Mouse (Mus musculus) thymus, adult 2 months (tissue): ENCODE results near the gene Ankrd44. TPM values are rescaled to one million over a fixed set of nuclear protein-coding genes. Genes with fewer than 3 reads are reported as not detected.
A peak's percentile ranks its signal among the peaks of the same experiment; 100 is the strongest.

Experiments used
- DNase-seq: peaks from one replicate; pipeline ENCODE4 v3.0.0; 2021
- H3K27ac ChIP-seq: fragments of 200-500 bp; 2 replicates; pipeline ENCODE4 v1.5.1; 2012; ENCODE audit warnings: low read length, control low read depth; ENCODE audit not compliant: control insufficient read depth, insufficient read depth
- H3K27me3 ChIP-seq: fragments of 200-500 bp; 2 replicates; pipeline ENCODE4 v1.6.1; 2012; ENCODE audit warnings: mild to moderate bottlenecking, low read length, moderate library complexity, mixed read lengths; ENCODE audit not compliant: control insufficient read depth, insufficient read depth
- H3K36me3 ChIP-seq: fragments of 200-500 bp; 2 replicates; pipeline ENCODE4 v1.6.1; 2012; ENCODE audit warnings: mild to moderate bottlenecking, low read length, moderate library complexity; ENCODE audit not compliant: control insufficient read depth, insufficient read depth
- H3K4me1 ChIP-seq: fragments of 200-500 bp; replicated peaks from 2 replicates; pipeline ENCODE4 v1.6.1; 2012; ENCODE audit warnings: low read length; ENCODE audit not compliant: control insufficient read depth, insufficient read depth
- H3K4me3 ChIP-seq: fragments of 200-500 bp; 2 replicates; pipeline ENCODE4 v1.5.1; 2012; ENCODE audit warnings: mild to moderate bottlenecking, low read length, control low read depth, moderate library complexity; ENCODE audit not compliant: control insufficient read depth, insufficient read depth
- CTCF ChIP-seq: fragments of 200-500 bp; IDR thresholded peaks from 2 replicates; pipeline ENCODE4 v1.5.1; 2012; ENCODE audit warnings: mild to moderate bottlenecking, control low read depth, low read length, moderate library complexity, borderline replicate concordance; ENCODE audit not compliant: control insufficient read depth, poor library complexity, insufficient read depth; ENCODE audit errors: extremely low read depth
- POLR2A ChIP-seq: fragments of 200-500 bp; IDR thresholded peaks from 2 replicates; pipeline ENCODE4 v1.6.1; 2012; ENCODE audit warnings: mild to moderate bottlenecking, low read length, control low read depth, moderate library complexity; ENCODE audit not compliant: control insufficient read depth, poor library complexity, insufficient read depth; ENCODE audit errors: extremely low read depth
- WGBS: fragments of 180-500 bp; shearing (Covaris S2); methylation state at CpG from one replicate; pipeline ENCODE4 v1.1.7; 2018; 5-methylcytosine and 5-hydroxymethylcytosine counted together
- polyA plus RNA-seq: library from polyadenylated mRNA; depleted of rRNA; stranded (reverse); fragments of >200 nt; gene quantifications from 2 replicates; pipeline ENCODE4 v1.2.3, GENCODE M21; 2012

Gene Ankrd44
- polyA plus RNA-seq, 1 experiment: 92.9 TPM

DNA sequence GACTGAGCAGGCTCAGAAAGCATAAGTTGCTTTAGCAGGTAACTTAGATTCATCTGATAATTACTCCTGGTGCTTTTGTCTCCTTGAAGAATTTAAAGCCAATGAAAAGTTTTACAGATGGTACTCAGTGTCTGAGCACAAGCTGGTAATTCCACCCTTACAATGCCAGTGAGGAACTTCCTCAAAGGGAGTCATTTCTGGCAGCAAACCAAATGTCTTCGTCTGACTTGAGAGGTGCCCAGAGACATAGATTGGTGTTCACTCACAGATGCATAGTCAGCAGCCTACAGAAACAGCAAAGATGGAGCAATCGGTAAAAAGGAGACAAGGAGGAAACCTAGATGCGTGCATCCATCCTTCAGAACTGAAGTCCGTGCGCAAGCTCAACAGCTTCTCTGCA lies 7.5 kb upstream of the Ankrd44 start:
- no peak for TF ChIP-seq POLR2A
- Histone ChIP-seq H3K4me3 (no peak overlapping the region), H3K27ac (no peak overlapping the region), H3K4me1 (no peaks in the 10 kb centered on the region), H3K36me3 (no peaks in the 10 kb centered on the region), H3K27me3 (no peaks in the 10 kb centered on the region)
- WGBS: 78% methylated on average over 5 of the region's 5 CpGs
- no peak for DNase-seq

DNA sequence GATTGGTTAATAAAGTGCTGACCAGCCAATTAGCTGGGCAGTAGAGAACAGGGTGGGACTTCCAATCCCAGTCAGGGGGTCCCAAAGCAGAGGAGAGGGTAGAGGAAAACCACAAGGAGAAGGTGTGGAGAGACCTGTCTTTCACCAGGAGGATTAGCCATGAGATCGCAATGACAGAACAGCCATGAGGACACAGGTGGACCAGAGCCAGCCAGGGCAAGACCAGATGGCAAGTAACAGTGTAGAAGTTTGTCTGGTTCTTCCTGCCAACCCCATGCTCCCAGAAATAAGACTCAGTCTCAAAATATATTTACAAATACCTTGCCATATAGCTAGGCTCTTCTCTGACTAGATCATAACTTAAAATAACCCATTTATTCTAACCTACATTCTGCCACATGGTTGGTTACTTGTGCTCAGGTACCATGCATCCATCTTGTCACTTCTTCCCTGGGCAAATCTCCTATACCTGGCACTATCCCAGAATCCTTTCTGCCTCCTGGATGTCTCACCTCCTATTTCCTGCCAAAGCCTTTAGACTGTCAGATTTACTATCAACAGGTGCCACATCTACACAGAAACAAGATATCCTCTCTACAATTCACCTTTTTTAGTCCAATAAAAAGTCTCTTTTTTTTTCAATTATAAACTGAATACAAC lies 6.4 kb upstream of the Ankrd44 start:
- H3K4me1 ChIP-seq: no peaks in the 10 kb centered on the region
- H3K27ac ChIP-seq: no peak overlapping the region
- no peak for DNase-seq
- no peaks in the 10 kb centered on the region for H3K27me3 ChIP-seq
- TF ChIP-seq CTCF (no peak), POLR2A (no peak)
- H3K36me3 ChIP-seq: no peaks in the 10 kb centered on the region
- no peak overlapping the region for H3K4me3 ChIP-seq
- WGBS: 100% methylated on average over 1 of the region's 1 CpGs

DNA sequence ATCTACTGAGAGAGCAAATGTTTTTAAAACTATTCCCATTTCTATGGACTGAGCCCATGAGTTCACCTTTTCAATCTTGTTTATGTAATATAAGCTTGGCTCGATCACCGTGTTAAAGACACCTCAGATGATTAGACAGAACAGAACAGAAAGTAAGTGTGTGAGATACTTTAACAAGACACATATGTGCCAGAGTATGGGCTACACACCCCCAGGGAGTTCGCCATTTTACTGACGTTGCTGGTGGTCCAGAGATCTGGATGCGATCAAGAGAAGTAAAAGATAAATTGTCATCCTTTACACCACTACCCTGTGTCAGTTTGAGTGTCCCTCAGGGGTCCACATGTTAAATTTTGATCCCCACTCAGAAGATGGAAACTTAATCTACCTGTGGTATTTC lies 5.0 kb upstream of the Ankrd44 start:
- no peak for TF ChIP-seq CTCF
- no peak for TF ChIP-seq POLR2A
- H3K36me3 ChIP-seq: no peaks in the 10 kb centered on the region
- H3K27ac ChIP-seq: no peak overlapping the region
- WGBS: 96% methylated on average over 5 of the region's 5 CpGs
- no peaks in the 10 kb centered on the region for H3K27me3 ChIP-seq
- H3K4me1 ChIP-seq: peaks cover 4% of the 10 kb centered on the region
- H3K4me3 ChIP-seq: no peak overlapping the region
- DNase-seq: no peak

DNA sequence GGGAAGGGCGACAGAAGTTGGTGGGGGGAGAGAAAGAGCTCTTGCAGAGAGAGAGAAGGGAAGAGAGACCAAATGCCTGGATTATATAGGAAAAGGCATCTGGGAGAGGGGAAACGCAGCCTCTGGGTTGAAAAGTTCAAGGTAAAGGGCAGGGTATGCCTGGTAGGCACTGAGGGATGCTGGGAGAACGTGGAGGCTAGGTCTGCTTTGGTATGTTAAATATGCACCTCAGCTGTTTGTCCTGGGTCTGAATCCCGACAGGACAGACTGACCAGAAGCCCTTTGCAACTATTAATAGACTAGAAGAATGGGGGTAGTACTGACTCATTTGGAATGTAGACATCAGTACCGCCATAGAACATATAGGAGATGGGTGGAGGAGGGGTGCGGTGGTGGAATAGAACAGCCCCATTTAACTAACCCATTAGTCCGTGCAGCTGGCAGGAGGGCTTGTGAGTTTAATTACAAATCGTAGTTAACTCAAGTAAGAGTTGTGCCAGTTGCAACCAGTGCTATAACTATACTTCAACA lies 4.5 kb upstream of the Ankrd44 start:
- Histone ChIP-seq H3K27ac (no peak overlapping the region), H3K4me3 (no peak overlapping the region), H3K4me1 (peaks cover 4% of the 10 kb centered on the region), H3K36me3 (no peaks in the 10 kb centered on the region), H3K27me3 (no peaks in the 10 kb centered on the region)
- WGBS: 94% methylated on average over 8 of the region's 8 CpGs
- TF ChIP-seq POLR2A: no peak
- DNase-seq: no peak

DNA sequence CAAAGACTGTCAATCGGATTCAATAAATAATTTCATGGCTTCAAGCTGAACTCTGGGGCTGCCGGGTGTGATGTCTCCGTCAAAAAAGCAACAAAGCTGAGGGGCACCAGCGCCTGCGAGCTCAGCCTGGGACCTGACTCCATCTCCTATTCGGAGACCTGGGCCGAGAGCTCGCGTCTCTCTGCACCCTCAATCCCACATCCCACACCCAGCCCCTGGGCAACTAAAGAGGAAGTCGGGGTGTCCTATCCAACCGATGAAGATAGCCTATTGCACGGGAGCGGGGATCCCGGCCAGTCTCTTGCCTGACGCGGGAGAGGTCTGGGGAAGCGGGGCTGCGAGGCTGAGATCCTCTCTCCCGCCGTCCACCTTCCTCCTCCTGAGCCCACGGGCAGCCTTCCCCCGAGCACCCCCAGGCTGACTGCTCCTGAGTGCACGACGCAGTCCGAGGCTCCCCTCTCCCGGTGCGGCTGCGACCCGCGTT lies 694 bp downstream of the Ankrd44 start:
- 0 out of 2 replicates have a peak, but pooled peaks have one; percentile 20 for TF ChIP-seq CTCF
- no peak for TF ChIP-seq POLR2A
- peak; percentile 59 for DNase-seq
- no peaks in the 10 kb centered on the region for H3K27me3 ChIP-seq
- peak overlapping the region; percentile 71 for H3K4me3 ChIP-seq
- WGBS: under 1% methylated on average over 30 of the region's 30 CpGs
- H3K27ac ChIP-seq: peak overlapping the region; percentile 31
- peaks cover 24% of the 10 kb centered on the region for H3K4me1 ChIP-seq
- H3K36me3 ChIP-seq: no peaks in the 10 kb centered on the region

DNA sequence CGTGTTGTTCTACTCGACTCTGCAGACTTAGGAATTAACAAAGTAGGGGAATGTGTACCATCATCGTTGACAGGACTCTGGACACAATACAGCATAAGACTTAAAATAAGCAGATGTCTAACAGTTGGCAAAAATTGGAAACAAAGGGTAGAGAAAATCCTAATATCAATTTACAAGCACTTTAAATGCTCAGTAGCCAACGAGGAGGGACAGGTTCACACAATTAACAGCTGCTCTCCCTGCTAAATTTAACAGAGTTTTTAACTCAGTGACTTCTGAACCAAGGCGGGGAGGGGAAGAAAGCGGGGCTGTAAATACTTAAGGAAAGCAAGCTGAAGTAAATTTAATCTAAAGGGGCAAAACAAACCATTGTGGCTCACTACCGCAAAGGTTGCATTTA lies 1.4 kb downstream of the Ankrd44 start:
- no peak for DNase-seq
- H3K27ac ChIP-seq: peak overlapping the region; percentile 90; the same call in 1 of the 2 replicates
- 18% methylated on average over 7 of the region's 7 CpGs for WGBS
- no peaks in the 10 kb centered on the region for H3K36me3 ChIP-seq
- TF ChIP-seq POLR2A (no peak), CTCF (no peak)
- peaks cover 27% of the 10 kb centered on the region for H3K4me1 ChIP-seq
- H3K27me3 ChIP-seq: no peaks in the 10 kb centered on the region
- no peak overlapping the region for H3K4me3 ChIP-seq

DNA sequence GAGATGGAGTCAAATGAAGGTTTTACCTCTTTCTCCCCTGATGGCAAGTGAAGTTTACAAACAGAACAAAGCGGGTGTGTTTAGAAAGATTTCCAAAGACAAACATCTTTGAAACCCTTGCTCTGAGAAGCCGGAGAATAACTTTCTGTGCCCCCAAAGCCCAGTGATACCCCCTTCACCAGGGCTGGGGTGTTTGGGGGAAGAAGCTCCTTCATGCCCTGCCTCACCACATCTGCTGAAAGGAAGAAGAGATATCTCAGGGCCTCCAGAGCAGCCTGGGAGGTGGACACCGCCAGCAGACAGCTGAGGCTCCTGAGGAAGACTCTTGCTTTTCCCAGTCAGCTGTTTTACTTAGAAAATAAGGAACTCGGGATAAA lies 1.9 kb downstream of the Ankrd44 start:
- WGBS: 17% methylated on average over 4 of the region's 4 CpGs
- Histone ChIP-seq H3K27ac (peak overlapping the region; percentile 90), H3K27me3 (no peaks in the 10 kb centered on the region), H3K4me3 (peak overlapping the region; percentile 48), H3K36me3 (no peaks in the 10 kb centered on the region), H3K4me1 (peaks cover 27% of the 10 kb centered on the region)
- TF ChIP-seq CTCF (no peak), POLR2A (no peak)
- DNase-seq: peak; percentile 39
